Comparison of ENCODE assay signal across 8 mouse cellular contexts in genomic region chr3:108085721-108086469, GRCm38 (mm10). TPM values are rescaled to one million over a fixed set of nuclear protein-coding genes. Genes with fewer than 3 reads are reported as not detected.
DNase-seq lines count a peak whose midpoint lies in the region; ATAC-seq and TF ChIP-seq lines count a peak whose summit lies in the region.

No protein-coding gene starts in this region.

- no peak for TF ChIP-seq CTCF in cortical plate, adult 2 months (IDR thresholded peaks at IDR 0.05; ENCODE audit: extremely low read depth, insufficient read depth, low read length)

- no peaks in the 10 kb centered on the region for H3K27me3 ChIP-seq in intestine, embryonic 16.5 days (replicated peaks; ENCODE audit: control insufficient read depth, insufficient read depth, low read length)
- no peaks in the 10 kb centered on the region for H3K27me3 ChIP-seq in limb, embryonic 13.5 days
- H3K27me3 ChIP-seq in midbrain, embryonic 12.5 days = no peaks in the 10 kb centered on the region

- ATAC-seq in intestine, embryonic 16.5 days = peak; percentile 82
- peak; percentile 66 for ATAC-seq in limb, embryonic 13.5 days (ENCODE audit: low FRiP score, low read depth)
- ATAC-seq in midbrain, embryonic 12.5 days (ENCODE audit: low FRiP score, low read depth) = peak; percentile 60

- H3K36me3 ChIP-seq in intestine, embryonic 16.5 days (ENCODE audit: control insufficient read depth, insufficient read depth, low read length) = no peaks in the 10 kb centered on the region
- H3K36me3 ChIP-seq in limb, embryonic 13.5 days = peaks cover 2% of the 10 kb centered on the region; the same call in 1 of the 2 replicates
- no peaks in the 10 kb centered on the region for H3K36me3 ChIP-seq in midbrain, embryonic 12.5 days

- H3K4me3 ChIP-seq in cortical plate, adult 2 months (ENCODE audit: insufficient read depth, low read length) = peak overlapping the region; percentile 81
- H3K4me3 ChIP-seq in intestine, embryonic 16.5 days (ENCODE audit: low read length) = peak overlapping the region; percentile 77
- H3K4me3 ChIP-seq in limb, embryonic 13.5 days = peak overlapping the region; percentile 68
- peak overlapping the region; percentile 58 for H3K4me3 ChIP-seq in midbrain, embryonic 12.5 days

- DNase-seq in spleen, adult 18-20 months = peak; percentile 29 to 34
- no peak for DNase-seq in spleen, adult 12 weeks (ENCODE audit: low spot score)
- peak; percentile 99 for DNase-seq in heart, adult 11 months
- peak; percentile 77 for DNase-seq in testis, postnatal 14 days (ENCODE audit: low spot score)

- H3K4me2 ChIP-seq in intestine, embryonic 16.5 days (ENCODE audit: low read depth, low read length) = peak overlapping the region; percentile 96
- H3K4me2 ChIP-seq in limb, embryonic 13.5 days (replicated peaks) = peak overlapping the region; percentile 100
- H3K4me2 ChIP-seq in midbrain, embryonic 12.5 days (replicated peaks) = peak overlapping the region; percentile 99

- peak overlapping the region; percentile 76 for H3K9ac ChIP-seq in intestine, embryonic 16.5 days (ENCODE audit: low read depth, low read length)
- peak overlapping the region; percentile 81 for H3K9ac ChIP-seq in limb, embryonic 13.5 days
- H3K9ac ChIP-seq in midbrain, embryonic 12.5 days (replicated peaks) = peak overlapping the region; percentile 63

- WGBS in intestine, embryonic 16.5 days = under 1% methylated on average over 31 of the region's 31 CpGs
- WGBS in limb, embryonic 13.5 days = under 1% methylated on average over 31 of the region's 31 CpGs
- 0% methylated on average over 31 of the region's 31 CpGs for WGBS in midbrain, embryonic 12.5 days

- TF ChIP-seq POLR2A in cortical plate, adult 2 months (IDR thresholded peaks at IDR 0.05; ENCODE audit: extremely low read depth, insufficient read depth, low read length) = no peak

- peaks cover 9% of the 10 kb centered on the region; the same call in 1 of the 2 replicates for H3K4me1 ChIP-seq in cortical plate, adult 2 months (ENCODE audit: control insufficient read depth, insufficient read depth, low read length)
- peaks cover 46% of the 10 kb centered on the region for H3K4me1 ChIP-seq in intestine, embryonic 16.5 days (ENCODE audit: control insufficient read depth, insufficient read depth, low read length)
- H3K4me1 ChIP-seq in limb, embryonic 13.5 days = peaks cover 65% of the 10 kb centered on the region
- H3K4me1 ChIP-seq in midbrain, embryonic 12.5 days = peaks cover 54% of the 10 kb centered on the region

- no peaks in the 10 kb centered on the region for H3K9me3 ChIP-seq in intestine, embryonic 16.5 days (ENCODE audit: control insufficient read depth, low read length)
- H3K9me3 ChIP-seq in limb, embryonic 13.5 days = no peaks in the 10 kb centered on the region
- H3K9me3 ChIP-seq in midbrain, embryonic 12.5 days = no peaks in the 10 kb centered on the region

- H3K27ac ChIP-seq in cortical plate, adult 2 months (ENCODE audit: insufficient read depth, low read length) = peak overlapping the region; percentile 78
- H3K27ac ChIP-seq in intestine, embryonic 16.5 days (ENCODE audit: low read length) = peak overlapping the region; percentile 92
- H3K27ac ChIP-seq in limb, embryonic 13.5 days = peak overlapping the region; percentile 88
- peak overlapping the region; percentile 81 for H3K27ac ChIP-seq in midbrain, embryonic 12.5 days (replicated peaks)

RNA-seq across cellular contexts. Expression of gene Ampd2, which starts 0.6 kb away (rescaled TPM):
- 76.3 and 76.8 TPM in 2 replicates for polyA plus RNA-seq in cortical plate, adult 2 months (2012; rRNA removed)
- polyA plus RNA-seq in intestine, embryonic 16.5 days (2015; fragmentation: Nextera tagmentation; extraction: Ambion mirVana) = 46.9 and 48.9 TPM in 2 replicates
- 48.5 and 49.2 TPM in 2 replicates for polyA plus RNA-seq in limb, embryonic 13.5 days (2015; fragmentation: Nextera tagmentation; extraction: Ambion mirVana)
- polyA plus RNA-seq in midbrain, embryonic 12.5 days (2016; fragmentation: Nextera tagmentation; extraction: Ambion mirVana) = 50.7 and 51.5 TPM in 2 replicates

RNA-seq across cellular contexts. Expression of gene Gnat2, which starts 6.7 kb away (rescaled TPM):
- polyA plus RNA-seq in cortical plate, adult 2 months (2012; rRNA removed) = 0.15 TPM in 1 of 2 replicates, not detected in the other
- 1.9 and 2.7 TPM in 2 replicates for polyA plus RNA-seq in intestine, embryonic 16.5 days (2015; fragmentation: Nextera tagmentation; extraction: Ambion mirVana)
- polyA plus RNA-seq in limb, embryonic 13.5 days (2015; fragmentation: Nextera tagmentation; extraction: Ambion mirVana) = 0.72 and 0.78 TPM in 2 replicates
- polyA plus RNA-seq in midbrain, embryonic 12.5 days (2016; fragmentation: Nextera tagmentation; extraction: Ambion mirVana) = 0.41 and 0.50 TPM in 2 replicates

RNA-seq across cellular contexts. Expression of gene Gstm4, which starts 41.2 kb away (rescaled TPM):
- polyA plus RNA-seq in cortical plate, adult 2 months (2012; rRNA removed) = 16.1 and 16.8 TPM in 2 replicates
- polyA plus RNA-seq in intestine, embryonic 16.5 days (2015; fragmentation: Nextera tagmentation; extraction: Ambion mirVana) = 47.9 and 49.2 TPM in 2 replicates
- 14.6 and 15.4 TPM in 2 replicates for polyA plus RNA-seq in limb, embryonic 13.5 days (2015; fragmentation: Nextera tagmentation; extraction: Ambion mirVana)
- 12.6 and 13.5 TPM in 2 replicates for polyA plus RNA-seq in midbrain, embryonic 12.5 days (2016; fragmentation: Nextera tagmentation; extraction: Ambion mirVana)
